Mouse (Mus musculus) right cerebral cortex, postnatal 10 days (tissue): ENCODE results near the gene Gm4858.
"Not testable (repeated sequence)": the region's sequence is repeated elsewhere in the genome, so short reads cannot be mapped to it uniquely, and the experiment has no call there.

Experiments
- DNase-seq, 2 experiments: peaks; one replicate each; pipeline ENCODE4 v3.0.0; 2021; ENCODE audit warnings: low spot score in 2 of 2

Gm4858 gene

DNA sequence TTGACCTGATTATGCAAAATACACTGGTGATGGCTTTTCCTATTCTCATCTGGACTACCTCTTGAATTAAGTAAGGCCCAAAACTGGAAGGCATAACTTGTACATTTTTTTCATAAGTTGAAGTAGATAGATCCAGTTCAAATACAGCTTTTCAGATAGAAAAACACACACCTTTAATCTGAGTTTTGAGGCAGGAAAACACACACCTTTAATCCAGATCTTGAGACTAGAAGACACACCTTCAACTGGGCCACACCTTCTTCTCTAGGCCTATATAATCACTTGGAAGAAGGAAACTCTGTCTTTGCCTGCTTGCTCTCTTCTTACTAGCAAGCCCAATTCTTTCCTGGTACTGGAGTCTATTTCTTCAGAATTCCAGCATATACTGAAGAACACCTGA is at the start of gene Gm4858:
Gene Gm4858 (plus strand): TSS at position 301 of the 400 bp plus-strand sequence.
- DNase-seq: not testable (repeated sequence)

- no peak for DNase-seq
Observed at GRCm38 (mm10) chr3:93018960-93019359, 49.7 kb upstream of the Gm4858 start, which contains the start of gene Lce1m. TSS of gene Lce1m (minus strand) at chr3:93019060.

GRCm38 (mm10) chr3:93021171-93021570 is 47.5 kb upstream of the Gm4858 start:
- DNase-seq: no peak

GRCm38 (mm10) chr3:93023411-93024184 is 45.0 kb upstream of the Gm4858 start:
- DNase-seq: no peak

DNA sequence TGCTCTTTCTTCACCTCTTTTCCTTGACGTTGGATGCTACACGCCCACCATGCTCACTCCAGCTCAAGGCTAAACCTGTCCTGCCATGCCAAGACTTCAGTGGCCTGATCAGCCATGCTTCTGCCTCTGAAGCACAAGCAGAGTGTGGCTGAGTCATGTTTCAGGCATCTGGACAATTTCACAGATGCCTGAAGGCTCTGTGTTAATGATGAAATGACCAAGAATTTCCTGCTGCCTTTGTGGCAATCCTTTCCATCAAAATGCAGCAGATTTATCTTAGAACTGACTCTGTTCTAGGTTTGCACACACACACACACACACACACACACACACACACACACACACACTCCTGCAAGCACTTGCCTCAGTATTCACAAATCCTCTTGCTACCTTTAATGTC is 43.1 kb upstream of the Gm4858 start:
- DNase-seq: no peak

- DNase-seq: peak; percentile 60 to 61
Observed at GRCm38 (mm10) chr3:93031450-93031849, 37.2 kb upstream of the Gm4858 start.

DNA sequence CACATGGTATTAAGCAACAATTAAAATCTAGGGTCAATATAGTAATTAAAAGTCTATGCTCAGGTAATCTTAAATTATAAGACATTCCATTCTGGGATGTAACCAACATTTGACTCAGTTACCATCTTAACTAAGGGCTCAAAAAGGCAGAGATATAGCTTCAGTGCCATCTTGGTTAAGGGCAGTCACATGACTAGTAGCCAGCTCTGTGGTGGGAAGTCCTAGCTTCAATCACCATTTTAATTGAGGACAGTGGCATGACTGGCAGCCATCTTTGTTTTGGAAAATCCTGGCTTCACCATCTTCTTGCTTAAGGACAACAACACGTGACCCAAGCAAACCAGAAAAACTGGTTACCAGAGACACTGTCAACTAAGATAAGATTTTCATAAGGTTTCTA is 18.4 kb upstream of the Gm4858 start:
- DNase-seq: no peak

DNA sequence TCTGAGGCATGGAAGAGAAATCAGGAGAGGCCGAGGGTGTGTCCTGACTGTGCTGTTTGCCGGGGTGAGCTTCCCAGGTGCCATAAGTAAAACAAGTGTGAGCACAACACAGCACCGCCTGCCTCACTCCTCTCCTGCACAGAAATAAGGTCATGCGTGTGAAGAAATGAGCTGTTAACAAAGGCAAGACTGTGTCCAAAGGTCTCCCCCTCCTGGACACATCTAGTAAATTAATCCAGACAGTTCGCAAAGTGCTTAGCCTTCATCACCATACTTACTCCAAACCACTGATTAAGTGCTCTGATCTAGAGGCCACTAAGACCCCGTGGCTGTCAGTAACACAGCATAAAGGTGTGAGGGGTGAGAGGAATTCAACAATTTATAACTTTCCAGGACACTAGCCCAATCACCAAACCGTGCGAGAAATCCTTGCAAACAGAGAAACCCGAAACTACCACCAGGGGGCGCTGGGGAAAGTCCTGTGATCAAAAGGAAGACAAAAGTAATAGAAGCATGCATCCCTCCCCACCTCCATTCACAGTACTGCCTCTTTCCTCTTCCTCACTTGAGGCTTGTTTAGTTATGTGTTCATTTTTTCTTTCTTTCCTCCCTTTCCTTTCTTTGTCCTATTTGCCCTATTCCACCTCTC is 15.7 kb upstream of the Gm4858 start:
- DNase-seq: no peak

DNA sequence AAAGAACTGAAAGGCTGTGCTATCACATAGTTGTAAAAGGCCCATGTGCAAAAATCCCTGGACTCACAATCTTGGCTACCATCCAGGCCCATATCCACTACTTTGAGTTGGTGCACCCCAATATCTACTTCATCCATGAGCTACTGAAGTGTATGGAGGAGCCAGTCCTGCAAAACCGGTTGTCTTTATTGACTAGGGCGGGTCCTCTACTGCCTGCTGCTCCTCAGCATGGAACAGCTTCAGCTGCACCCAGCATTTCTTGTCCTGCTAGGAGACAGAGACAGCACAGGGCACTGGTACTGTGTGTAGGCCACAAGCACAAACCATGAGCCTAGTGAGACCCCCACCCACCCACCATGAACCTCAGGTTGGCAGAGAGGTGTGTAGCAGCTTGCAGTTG is 18.0 kb downstream of the Gm4858 start:
- DNase-seq: no peak

DNA sequence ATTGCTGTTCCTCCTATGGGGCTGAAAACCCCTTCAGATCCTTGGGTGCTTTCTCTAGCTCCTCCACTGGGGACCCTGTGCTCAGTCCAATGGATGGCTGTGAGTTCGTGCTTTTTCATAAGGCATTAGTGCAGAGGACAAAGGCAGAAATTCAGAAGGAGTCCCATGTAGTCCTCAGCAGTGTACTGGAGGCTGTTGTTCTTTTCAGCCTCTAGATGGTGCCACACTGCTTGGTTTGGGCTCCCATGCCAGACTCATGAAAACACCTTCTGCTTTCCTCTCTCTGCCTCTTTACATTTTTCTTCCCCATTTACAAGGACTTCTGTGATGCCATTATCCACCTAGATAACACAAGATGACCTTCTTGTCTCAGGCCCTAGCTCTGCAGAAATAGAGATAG is 25.0 kb downstream of the Gm4858 start:
- DNase-seq: peak in 1 of 2 experiments; percentile 24

DNA sequence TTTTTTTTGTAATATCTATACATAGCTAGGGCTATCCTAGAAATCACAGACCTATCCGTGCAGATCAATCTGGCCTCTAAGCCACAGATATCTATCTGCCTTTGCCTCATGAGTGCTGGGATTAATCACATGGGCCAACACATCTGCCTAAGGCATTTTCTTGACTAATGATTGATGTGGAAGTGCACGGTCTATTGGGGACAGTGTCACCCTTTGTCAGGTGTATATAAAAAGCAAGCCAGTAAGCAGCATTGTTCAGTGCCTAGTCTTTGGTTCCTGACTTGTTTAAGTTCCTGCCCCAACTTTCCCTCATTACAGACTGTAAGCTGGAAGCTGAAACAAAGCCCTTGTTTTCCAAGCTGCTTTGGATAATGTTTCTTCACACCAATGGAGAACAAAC is 27.8 kb downstream of the Gm4858 start:
- no peak for DNase-seq

DNA sequence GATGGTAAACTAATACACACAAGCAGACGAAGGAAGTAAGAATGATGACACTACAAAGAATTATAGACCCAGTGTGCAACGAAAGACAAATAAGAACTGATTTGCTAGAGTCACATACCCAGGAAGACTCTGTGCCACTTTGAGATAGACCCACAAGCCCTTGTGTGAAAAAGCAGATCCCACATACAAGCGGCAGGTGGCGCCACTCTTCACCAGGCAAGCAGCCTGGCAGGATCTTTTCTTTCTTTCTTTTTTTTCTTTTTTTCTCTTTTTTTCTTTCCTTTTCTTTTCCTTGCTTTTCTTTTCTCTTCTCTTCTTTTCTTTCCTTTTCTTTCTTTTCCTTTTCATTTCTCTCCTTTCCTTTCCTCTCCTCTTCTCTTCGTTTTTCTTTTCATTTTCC is 43.0 kb downstream of the Gm4858 start:
- DNase-seq: no peak

DNA sequence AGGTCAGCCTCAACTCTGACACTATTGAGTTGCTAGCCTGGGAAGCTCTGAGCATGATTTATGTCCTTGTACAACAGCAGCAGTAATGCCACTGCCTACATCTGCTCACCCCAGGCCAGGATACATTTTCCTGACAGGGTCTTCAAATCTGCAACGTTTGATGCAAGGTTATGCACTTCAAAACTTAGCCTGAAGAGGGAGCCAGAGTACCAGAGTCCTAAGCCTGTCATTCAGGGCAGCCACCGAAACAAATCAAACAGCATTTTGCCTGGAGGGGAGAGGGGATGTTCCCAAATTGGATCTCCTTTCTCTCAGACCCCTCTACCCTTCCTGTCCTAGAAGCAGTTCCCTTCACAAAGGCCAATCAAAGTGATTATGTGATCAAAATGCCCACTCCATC is 45.9 kb downstream of the Gm4858 start:
- DNase-seq: peak; percentile 26 to 43

DNA sequence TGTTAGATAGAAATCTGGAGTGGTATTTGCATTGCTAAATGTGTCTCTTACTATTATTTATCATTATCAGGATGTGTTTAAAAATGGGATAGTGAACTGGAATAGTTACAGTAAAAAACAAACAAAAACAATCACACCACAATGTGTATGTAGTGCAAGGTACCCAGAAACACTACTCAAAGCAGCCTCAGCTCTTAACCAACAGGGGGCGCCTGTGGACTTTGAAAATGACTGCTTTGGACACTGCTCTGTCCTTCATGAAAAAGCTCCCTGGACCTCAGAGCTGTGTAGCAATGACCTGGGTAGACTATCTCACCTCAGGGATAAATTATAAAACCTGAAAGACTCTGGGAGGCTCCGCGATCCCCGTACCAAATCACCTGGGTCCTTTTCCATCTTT is 50.5 kb downstream of the Gm4858 start:
- no peak for DNase-seq
